Mouse (Mus musculus) bone marrow, adult 2 months (tissue): Measurements from ENCODE around the gene Il17rc. TPM values are rescaled to one million over a fixed set of nuclear protein-coding genes. Genes with fewer than 3 reads are reported as not detected.

Experiments used
- H3K27ac ChIP-seq: fragments of 200-500 bp; 2 replicates; pipeline ENCODE4 v1.5.1; 2012; ENCODE audit warnings: low read depth, mild to moderate bottlenecking, control low read depth, inconsistent platforms, low read length; ENCODE audit not compliant: control insufficient read depth, poor library complexity, insufficient read depth
- H3K4me1 ChIP-seq: fragments of 200-500 bp; 2 replicates; pipeline ENCODE4 v1.6.1; 2011; ENCODE audit warnings: low read length; ENCODE audit not compliant: control insufficient read depth, insufficient read depth
- H3K4me3 ChIP-seq: fragments of 200-500 bp; replicated peaks from 2 replicates; pipeline ENCODE3; 2011; ENCODE audit warnings: mild to moderate bottlenecking, low read depth, low read length, control low read depth; ENCODE audit not compliant: control insufficient read depth
- CTCF ChIP-seq: fragments of 200-500 bp; IDR thresholded peaks from 2 replicates; pipeline ENCODE4 v1.5.1; 2011; ENCODE audit warnings: low read length, control low read depth; ENCODE audit not compliant: control insufficient read depth, insufficient read depth
- POLR2A ChIP-seq: fragments of 200-500 bp; IDR thresholded peaks from 2 replicates; pipeline ENCODE4 v1.6.1; 2011; ENCODE audit warnings: low read depth, mild to moderate bottlenecking, control low read depth, low read length, borderline replicate concordance; ENCODE audit not compliant: control insufficient read depth
- WGBS: fragments of 180-500 bp; shearing (Covaris S2); methylation state at CpG from one replicate; pipeline ENCODE4 v1.1.7; 2018; 5-methylcytosine and 5-hydroxymethylcytosine counted together
- polyA plus RNA-seq: library from polyadenylated mRNA; stranded (reverse); fragments of >200 nt; gene quantifications from 2 replicates; pipeline ENCODE4 v1.2.4, GENCODE M21; 2011; ENCODE audit warnings: low replicate concordance; ENCODE audit not compliant: missing spikeins, insufficient read depth, insufficient read length

The Il17rc gene
- polyA plus RNA-seq, 1 experiment: not detected

DNA sequence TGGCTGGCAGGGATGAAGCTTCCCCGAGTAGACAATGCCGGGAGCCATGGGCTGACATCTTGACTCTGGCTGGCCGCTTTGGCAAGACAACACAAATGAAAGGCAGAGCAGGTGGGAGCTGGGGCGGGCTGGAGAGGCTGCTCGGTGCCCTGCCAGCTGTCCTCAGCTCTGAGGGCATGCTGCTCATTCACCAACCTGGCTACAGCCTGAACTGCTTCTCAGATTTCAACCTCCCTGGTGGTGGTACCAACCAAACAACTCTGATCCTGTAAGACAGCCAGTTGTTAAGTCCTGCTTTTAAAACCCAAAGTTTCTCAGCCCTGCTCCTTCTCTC, 37.7 kb downstream of the Il17rc start:
- no peak overlapping the region for H3K27ac ChIP-seq
- no peak overlapping the region for H3K4me3 ChIP-seq
- TF ChIP-seq CTCF: no peak
- no peak for TF ChIP-seq POLR2A
- H3K4me1 ChIP-seq: no peaks in the 10 kb centered on the region
- 77% methylated on average over 5 of the region's 5 CpGs for WGBS

DNA sequence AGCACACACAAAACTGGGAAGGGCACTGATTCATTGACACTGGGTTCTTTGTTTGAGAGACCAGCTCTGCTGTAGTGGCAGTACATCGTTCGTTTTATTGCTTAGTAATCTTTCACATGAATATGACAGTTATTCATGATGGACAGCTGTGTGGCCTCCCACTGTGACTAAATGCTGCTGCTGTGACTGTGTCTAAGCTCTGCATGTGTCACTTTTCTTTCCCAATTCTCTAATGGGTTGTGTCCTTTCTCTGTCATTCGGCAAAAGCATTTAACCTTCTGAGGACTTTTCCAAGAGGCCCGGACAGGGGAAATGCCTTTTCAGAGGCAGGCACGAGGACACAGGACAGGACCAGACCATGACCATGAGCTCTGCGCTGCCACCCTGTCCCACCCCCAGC, 42.7 kb downstream of the Il17rc start:
- 89% methylated on average over 6 of the region's 6 CpGs for WGBS
- Histone ChIP-seq H3K27ac (no peak overlapping the region), H3K4me3 (no peak overlapping the region), H3K4me1 (peaks cover 9% of the 10 kb centered on the region)
- TF ChIP-seq POLR2A (no peak), CTCF (no peak)

- Histone ChIP-seq H3K27ac (no peak overlapping the region), H3K4me1 (peaks cover 9% of the 10 kb centered on the region), H3K4me3 (no peak overlapping the region)
- 69% methylated on average over 3 of the region's 3 CpGs for WGBS
- no peak for TF ChIP-seq POLR2A
- TF ChIP-seq CTCF: no peak
Measured at GRCm38 (mm10) chr6:113514600-113514999, 43.4 kb downstream of the Il17rc start.

DNA sequence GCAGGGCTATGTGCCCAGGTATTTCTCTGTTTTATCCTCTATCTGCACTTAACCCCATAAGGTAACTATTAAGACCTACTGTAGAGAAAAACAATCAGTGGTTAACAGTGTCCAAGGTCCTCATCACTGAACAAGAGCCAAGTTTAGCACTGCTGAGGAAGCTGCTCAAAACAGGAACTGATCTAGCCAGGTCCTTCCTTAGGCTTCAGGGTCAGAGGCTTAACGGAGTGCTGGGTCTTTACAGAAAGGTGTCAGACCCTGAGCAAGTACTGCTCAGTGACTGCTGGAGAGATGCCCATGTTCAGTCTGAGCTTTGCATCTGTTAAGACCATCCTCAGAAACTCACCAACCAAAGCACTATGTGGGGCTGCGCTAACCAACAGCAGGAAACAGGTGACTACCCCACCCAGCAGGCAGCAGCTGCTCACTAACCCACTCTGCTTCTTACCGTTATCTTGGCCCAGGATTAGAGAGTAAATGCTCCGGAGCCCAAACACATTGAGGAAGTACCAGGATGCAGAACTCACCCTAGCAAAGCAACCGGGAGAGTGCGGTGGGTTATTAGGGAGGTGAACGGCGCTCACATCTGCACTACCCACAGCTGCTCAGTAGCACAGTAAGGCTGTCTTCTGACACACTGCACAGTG, 46.3 kb downstream of the Il17rc start:
- Histone ChIP-seq H3K4me3 (no peak overlapping the region), H3K4me1 (peaks cover 9% of the 10 kb centered on the region), H3K27ac (peak overlapping the region; percentile 68)
- 10% methylated on average over 8 of the region's 8 CpGs for WGBS
- TF ChIP-seq POLR2A (no peak), CTCF (no peak)

DNA sequence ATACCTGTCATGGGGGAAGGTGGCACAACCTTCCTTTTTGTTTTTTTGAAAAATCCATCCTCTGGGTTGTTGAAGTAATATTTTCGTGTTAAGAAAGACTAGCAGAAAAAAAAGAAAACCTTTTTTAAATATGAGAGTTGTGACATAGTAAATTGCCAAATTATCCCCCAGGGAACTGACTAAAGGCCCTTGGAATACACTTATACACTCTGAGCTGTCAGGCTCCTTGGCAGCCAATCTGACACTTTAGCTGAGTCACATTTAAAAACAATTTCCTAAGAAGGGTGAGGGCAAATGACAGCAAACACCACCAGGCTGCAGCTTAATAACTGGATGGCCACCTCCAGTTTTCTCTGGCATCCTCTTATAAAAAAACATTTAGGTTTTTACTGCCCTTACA, 51.1 kb downstream of the Il17rc start:
- 59% methylated on average over 1 of the region's 1 CpGs for WGBS
- TF ChIP-seq CTCF (no peak), POLR2A (no peak)
- peaks cover 6% of the 10 kb centered on the region for H3K4me1 ChIP-seq
- H3K4me3 ChIP-seq: no peak overlapping the region
- no peak overlapping the region for H3K27ac ChIP-seq

DNA sequence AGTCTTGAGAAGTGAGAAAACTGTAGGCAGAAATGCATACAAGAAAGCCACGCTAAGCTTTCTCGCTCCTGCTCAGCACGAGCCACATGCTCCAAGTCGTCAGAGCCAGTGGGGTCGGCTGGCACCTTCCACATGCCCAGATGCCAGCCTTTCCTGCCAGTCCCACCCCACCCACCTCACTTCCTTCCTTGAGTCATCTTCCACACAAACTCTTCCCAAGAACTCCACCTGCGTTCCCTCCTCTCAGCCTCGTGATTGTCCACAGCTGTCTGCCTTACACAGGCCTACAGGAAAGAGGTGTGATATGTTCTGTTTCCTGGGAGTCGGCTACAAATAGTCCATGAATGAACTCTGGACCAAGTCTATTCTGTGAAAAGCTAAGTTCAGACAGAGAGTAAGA, 52.2 kb downstream of the Il17rc start:
- no peak for TF ChIP-seq POLR2A
- TF ChIP-seq CTCF: no peak
- Histone ChIP-seq H3K4me1 (no peaks in the 10 kb centered on the region; the same call in none of the 2 replicates), H3K4me3 (no peak overlapping the region), H3K27ac (no peak overlapping the region)
- 67% methylated on average over 8 of the region's 8 CpGs for WGBS

DNA sequence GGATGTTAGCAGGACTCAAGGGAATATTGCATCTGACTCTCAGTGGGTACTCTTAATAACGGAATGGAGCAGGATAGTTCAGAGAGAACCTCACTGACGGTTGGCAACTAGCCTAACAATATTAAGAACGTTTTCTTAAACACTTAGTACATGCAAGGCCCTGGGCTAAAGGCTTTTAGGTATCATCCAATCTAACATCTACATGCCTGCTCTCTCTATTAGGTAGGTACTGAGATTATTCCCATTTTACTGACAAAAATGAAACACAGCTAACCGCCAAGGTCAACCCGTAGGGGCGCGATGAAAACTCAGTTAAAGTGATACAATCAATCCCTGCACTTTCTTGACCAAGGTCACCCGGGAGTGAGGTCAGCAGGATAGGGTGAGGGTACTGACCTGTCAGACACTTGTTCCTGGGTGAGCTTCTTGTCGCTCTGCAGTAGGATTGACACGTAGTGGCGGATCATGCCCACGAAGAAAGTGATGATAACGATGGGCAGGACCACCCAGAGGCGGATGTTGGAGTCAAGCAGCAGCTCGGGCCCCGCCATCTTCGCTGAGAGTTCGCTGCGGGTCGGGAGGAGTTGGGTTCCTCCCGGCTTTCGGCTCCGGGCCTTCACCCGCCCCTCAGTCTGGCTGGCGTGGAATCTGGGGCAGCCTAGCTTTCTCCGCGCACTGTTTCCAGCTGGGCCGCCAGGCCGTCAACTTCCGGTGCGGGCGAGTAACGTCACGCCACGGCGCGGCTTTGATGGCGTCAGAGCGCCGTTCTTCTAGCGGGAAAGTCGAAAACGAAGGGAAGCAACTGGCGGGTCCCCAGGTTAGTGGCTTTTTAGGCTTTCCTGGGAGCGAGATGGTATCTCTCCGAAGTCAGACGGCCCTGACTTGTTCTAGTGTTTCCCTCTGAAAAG, 60.0 kb downstream of the Il17rc start, which contains the start of the genes Emc3 and Fancd2:
Emc3 (minus strand) TSS at position 721 of the 908 bp plus-strand sequence.
Fancd2 (plus strand) TSS at position 751 of the 908 bp plus-strand sequence.
- peak within 1 kb of the TSS; percentile 85 for H3K27ac ChIP-seq
- H3K4me1 ChIP-seq: peaks cover 1% of the 10 kb centered on the region; the same call in 1 of the 2 replicates
- under 1% methylated on average over 47 of the region's 47 CpGs for WGBS
- H3K4me3 ChIP-seq: peak within 1 kb of the TSS; percentile 100
- no peak; the same call in 1 of the 2 replicates for TF ChIP-seq CTCF
- peak; percentile 83 for TF ChIP-seq POLR2A

DNA sequence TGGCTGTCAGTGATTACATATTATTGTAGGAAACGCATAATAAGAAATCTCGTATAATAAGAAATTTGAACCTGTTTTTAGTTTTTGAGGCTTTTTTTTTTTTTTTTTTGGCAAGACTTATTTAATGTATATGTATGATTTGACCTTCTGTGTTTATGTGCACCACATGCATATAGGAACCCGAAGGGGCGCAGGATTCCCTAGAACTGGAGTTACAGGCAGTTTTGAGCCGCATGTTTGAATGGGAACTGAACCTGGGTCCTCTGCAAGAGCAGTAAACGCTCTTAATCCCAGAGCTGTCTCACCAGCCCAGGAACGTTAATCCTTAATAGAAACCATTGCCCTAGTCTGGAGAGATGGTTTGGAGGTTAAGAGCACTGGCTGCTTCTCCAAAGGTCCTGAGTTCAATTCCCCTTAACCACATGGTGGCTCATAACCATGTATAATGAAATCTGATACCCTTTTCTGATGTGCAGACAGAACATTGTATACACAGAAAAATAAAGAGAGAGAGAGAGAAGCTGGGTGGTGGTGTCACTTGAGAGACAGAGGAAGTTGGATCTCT, 60.7 kb downstream of the Il17rc start:
- WGBS: 4% methylated on average over 7 of the region's 7 CpGs

More for the DNA sequence above, 60.7 kb downstream of the Il17rc start:
- Histone ChIP-seq H3K27ac (peak overlapping the region; percentile 85; the same call in 1 of the 2 replicates), H3K4me3 (peak overlapping the region; percentile 100), H3K4me1 (peaks cover 1% of the 10 kb centered on the region; the same call in 1 of the 2 replicates)
- TF ChIP-seq POLR2A (no peak), CTCF (no peak)

Other genes with a start within 250 kb of the Il17rc start
- gene Mtmr14, start 233.6 kb upstream of the Il17rc start, polyA plus RNA-seq: 13.5 and 35.8 TPM in 2 replicates
- 1.1 TPM in 1 of 2 replicates, not detected in the other for gene Cpne9, start 189.1 kb upstream of the Il17rc start, polyA plus RNA-seq
- gene Brpf1, start 164.3 kb upstream of the Il17rc start, polyA plus RNA-seq: 27.5 and 38.2 TPM in 2 replicates
- gene Ogg1, start 144.5 kb upstream of the Il17rc start, polyA plus RNA-seq: 1.5 and 4.4 TPM in 2 replicates
- 16.0 and 28.6 TPM in 2 replicates for gene Camk1, start 127.4 kb upstream of the Il17rc start, polyA plus RNA-seq
- 12.0 and 21.6 TPM in 2 replicates for gene Tada3, start 93.5 kb upstream of the Il17rc start, polyA plus RNA-seq
- 136 and 195 TPM in 2 replicates for gene Arpc4, start 93.3 kb upstream of the Il17rc start, polyA plus RNA-seq
- 11.9 and 27.7 TPM in 2 replicates for gene Ttll3, start 82.2 kb upstream of the Il17rc start, polyA plus RNA-seq
- 8.6 and 8.7 TPM in 2 replicates for gene Rpusd3, start 52.1 kb upstream of the Il17rc start, polyA plus RNA-seq
- 3.2 TPM in 1 of 2 replicates, not detected in the other for gene Cidec, start 35.7 kb upstream of the Il17rc start, polyA plus RNA-seq
- gene Jagn1, start 28.9 kb upstream of the Il17rc start, polyA plus RNA-seq: 5.0 and 14.4 TPM in 2 replicates
- 4.7 and 10.0 TPM in 2 replicates for gene Il17re, start 12.9 kb upstream of the Il17rc start, polyA plus RNA-seq
- 4.7 and 13.4 TPM in 2 replicates for gene Creld1, start 11.9 kb downstream of the Il17rc start, polyA plus RNA-seq
- gene Prrt3, start 30.5 kb downstream of the Il17rc start, polyA plus RNA-seq: 0.80 TPM in 1 of 2 replicates, not detected in the other
- gene Emc3, start 60.2 kb downstream of the Il17rc start, polyA plus RNA-seq: 16.7 and 30.2 TPM in 2 replicates
- 11.0 and 13.2 TPM in 2 replicates for gene Fancd2, start 60.3 kb downstream of the Il17rc start, polyA plus RNA-seq
- not detected in 2 replicates for gene Fancd2os, start 129.3 kb downstream of the Il17rc start, polyA plus RNA-seq
- gene Brk1, start 133.3 kb downstream of the Il17rc start, polyA plus RNA-seq: 65.5 and 112 TPM in 2 replicates
- gene Vhl, start 152.5 kb downstream of the Il17rc start, polyA plus RNA-seq: 38.5 and 66.7 TPM in 2 replicates
- gene Irak2, start 167.0 kb downstream of the Il17rc start, polyA plus RNA-seq: 10.0 and 11.9 TPM in 2 replicates
- 61.3 and 112 TPM in 2 replicates for gene Tatdn2, start 225.6 kb downstream of the Il17rc start, polyA plus RNA-seq
- gene Ghrl, start 248.5 kb downstream of the Il17rc start, polyA plus RNA-seq: not detected in 2 replicates